Mouse (Mus musculus): ENCODE data around the gene Rps5. TPM values are rescaled to one million over a fixed set of nuclear protein-coding genes. Genes with fewer than 3 reads are reported as not detected.

Rps5 gene
- polyA plus RNA-seq, 2 experiments: 863 to 1,715 TPM

GRCm38 (mm10) chr7:12957511-12957910 lies 35.4 kb downstream of the Rps5 start:
- ATAC-seq (ENCODE audit: insufficient read depth) (no peak), DNase-seq (ENCODE audit: low read depth in 3 of 3, low spot score in 3 of 3) (no peak)
- H3K27ac ChIP-seq: no peak overlapping the region
- 55% methylated on average over 5 of the region's 5 CpGs for WGBS (ENCODE audit: insufficient replicate concordance)
- H3K4me2 ChIP-seq (ENCODE audit: low read depth): no peak overlapping the region
- TF ChIP-seq CTCF (IDR thresholded peaks at IDR 0.05; ENCODE audit: low read depth): no peak
- TF ChIP-seq EP300 (IDR thresholded peaks at IDR 0.05; ENCODE audit: low read depth): no peak
- no peaks in the 10 kb centered on the region for H3K9me3 ChIP-seq (ENCODE audit: control insufficient read depth, low read length)
- no peak overlapping the region for H3K9ac ChIP-seq (replicated peaks)
- peaks cover 0 to 4% of the 10 kb centered on the region in 2 experiments; a peak in 1 of 4 replicates for H3K4me1 ChIP-seq (replicated peaks; ENCODE audit: control insufficient read depth in 2 of 2, insufficient read depth in 2 of 2, low read length in 1 of 2)
- H3K27me3 ChIP-seq (ENCODE audit: control insufficient read depth, insufficient read depth, low read length): no peaks in the 10 kb centered on the region
- H3K4me3 ChIP-seq (ENCODE audit: insufficient read depth in 1 of 2, low read depth in 2 of 2, low read length in 2 of 2): no peak overlapping the region
- H3K36me3 ChIP-seq (replicated peaks; ENCODE audit: control insufficient read depth, insufficient read depth, low read depth): no peaks in the 10 kb centered on the region

DNA sequence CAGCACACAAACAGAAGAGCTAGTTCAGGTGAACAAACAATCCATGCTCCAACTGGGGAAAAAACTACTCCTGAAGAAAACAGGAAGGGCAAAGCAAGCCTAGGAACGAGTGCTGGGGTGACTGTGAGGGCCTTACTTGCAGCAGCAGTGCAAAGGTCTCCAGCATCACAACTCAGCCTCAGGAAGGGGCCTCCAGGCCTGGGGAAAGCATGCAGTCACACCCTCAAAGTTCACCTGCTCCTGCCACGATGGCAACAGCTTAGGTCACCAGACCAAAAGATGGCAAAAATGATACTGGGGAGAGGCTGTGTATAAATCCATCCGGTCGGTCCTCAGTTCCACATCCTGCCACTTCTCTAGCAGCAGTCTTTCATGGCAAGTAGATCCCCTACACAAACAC lies 36.9 kb downstream of the Rps5 start:
- whole genome bisulfite sequencing (ENCODE audit: insufficient replicate concordance): 57% methylated on average over 4 of the region's 4 CpGs
- peaks cover 0 to 4% of the 10 kb centered on the region in 2 experiments; a peak in 1 of 4 replicates for H3K4me1 ChIP-seq (replicated peaks; ENCODE audit: control insufficient read depth in 2 of 2, insufficient read depth in 2 of 2, low read length in 1 of 2)
- H3K4me2 ChIP-seq (ENCODE audit: low read depth): no peak overlapping the region
- no peak for TF ChIP-seq EP300 (IDR thresholded peaks at IDR 0.05; ENCODE audit: low read depth)
- no peak overlapping the region for H3K9ac ChIP-seq (replicated peaks)
- H3K4me3 ChIP-seq (ENCODE audit: insufficient read depth in 1 of 2, low read depth in 2 of 2, low read length in 2 of 2): no peak overlapping the region
- H3K36me3 ChIP-seq (replicated peaks; ENCODE audit: control insufficient read depth, insufficient read depth, low read depth): no peaks in the 10 kb centered on the region
- H3K27me3 ChIP-seq (ENCODE audit: control insufficient read depth, insufficient read depth, low read length): no peaks in the 10 kb centered on the region
- H3K27ac ChIP-seq: no peak overlapping the region
- no peaks in the 10 kb centered on the region for H3K9me3 ChIP-seq (ENCODE audit: control insufficient read depth, low read length)
- DNase-seq (ENCODE audit: low read depth in 3 of 3, low spot score in 3 of 3) (no peak), ATAC-seq (ENCODE audit: insufficient read depth) (no peak)

DNA sequence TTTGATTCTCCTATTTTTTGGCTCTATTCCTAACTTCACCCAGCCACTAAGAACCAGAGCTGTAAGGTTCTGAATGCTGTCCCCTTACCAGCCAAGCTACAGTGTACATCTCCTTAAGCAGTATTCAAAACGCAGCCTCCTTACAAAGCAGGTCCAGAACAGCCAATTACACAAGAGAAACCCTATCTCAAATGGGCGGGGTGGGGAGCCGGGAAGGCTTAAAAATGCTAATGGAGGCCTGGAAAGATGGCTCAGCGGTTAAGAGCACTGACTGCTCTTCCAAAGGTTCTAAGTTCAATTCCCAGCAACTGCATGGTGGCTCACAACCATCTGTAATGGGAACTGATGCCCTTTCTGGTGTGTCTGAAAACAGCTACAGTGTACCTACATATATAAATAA lies 37.6 kb downstream of the Rps5 start:
- Histone ChIP-seq H3K9ac (replicated peaks) (no peak overlapping the region), H3K9me3 (ENCODE audit: control insufficient read depth, low read length) (no peaks in the 10 kb centered on the region), H3K27ac (no peak overlapping the region), H3K4me3 (ENCODE audit: insufficient read depth in 1 of 2, low read depth in 2 of 2, low read length in 2 of 2) (no peak overlapping the region), H3K36me3 (replicated peaks; ENCODE audit: control insufficient read depth, insufficient read depth, low read depth) (no peaks in the 10 kb centered on the region), H3K4me2 (ENCODE audit: low read depth) (no peak overlapping the region), H3K4me1 (replicated peaks; ENCODE audit: control insufficient read depth in 2 of 2, insufficient read depth in 2 of 2, low read length in 1 of 2) (peaks cover 0 to 3% of the 10 kb centered on the region in 2 experiments; a peak in 1 of 4 replicates), H3K27me3 (ENCODE audit: control insufficient read depth, insufficient read depth, low read length) (no peaks in the 10 kb centered on the region)
- TF ChIP-seq EP300 (IDR thresholded peaks at IDR 0.05; ENCODE audit: low read depth) (no peak), CTCF (IDR thresholded peaks at IDR 0.05; ENCODE audit: low read depth) (no peak)
- ATAC-seq (ENCODE audit: insufficient read depth) (no peak), DNase-seq (ENCODE audit: low read depth in 3 of 3, low spot score in 3 of 3) (no peak)
- WGBS (ENCODE audit: insufficient replicate concordance): 35% methylated on average over 4 of the region's 4 CpGs

GRCm38 (mm10) chr7:12961511-12962141 lies 39.5 kb downstream of the Rps5 start:
- TF ChIP-seq CTCF (IDR thresholded peaks at IDR 0.05; ENCODE audit: low read depth) (no peak), EP300 (IDR thresholded peaks at IDR 0.05; ENCODE audit: low read depth) (no peak)
- H3K27ac ChIP-seq: peak overlapping the region; percentile 62
- H3K4me1 ChIP-seq (replicated peaks; ENCODE audit: control insufficient read depth in 2 of 2, insufficient read depth in 2 of 2, low read length in 1 of 2): peaks cover 7 to 11% of the 10 kb centered on the region in 2 experiments
- no peaks in the 10 kb centered on the region for H3K9me3 ChIP-seq (ENCODE audit: control insufficient read depth, low read length)
- H3K9ac ChIP-seq (replicated peaks): peak overlapping the region; percentile 73
- peak overlapping the region; percentile 57 to 97 for H3K4me3 ChIP-seq (ENCODE audit: insufficient read depth in 1 of 2, low read depth in 2 of 2, low read length in 2 of 2)
- ATAC-seq (ENCODE audit: insufficient read depth): peak; percentile 35
- no peaks in the 10 kb centered on the region for H3K36me3 ChIP-seq (replicated peaks; ENCODE audit: control insufficient read depth, insufficient read depth, low read depth)
- WGBS (ENCODE audit: insufficient replicate concordance): 2% methylated on average over 29 of the region's 29 CpGs
- DNase-seq (ENCODE audit: low read depth in 3 of 3, low spot score in 3 of 3): peak; percentile 47 to 64 (median 54)
- peak overlapping the region; percentile 69 for H3K4me2 ChIP-seq (ENCODE audit: low read depth)
- H3K27me3 ChIP-seq (ENCODE audit: control insufficient read depth, insufficient read depth, low read length): no peaks in the 10 kb centered on the region

- Histone ChIP-seq H3K36me3 (replicated peaks; ENCODE audit: control insufficient read depth, insufficient read depth, low read depth) (peaks cover 8% of the 10 kb centered on the region), H3K4me2 (ENCODE audit: low read depth) (peak within 1 kb of the TSS; percentile 98), H3K9me3 (ENCODE audit: control insufficient read depth, low read length) (no peaks in the 10 kb centered on the region), H3K9ac (replicated peaks) (peak within 1 kb of the TSS; percentile 90), H3K4me1 (replicated peaks; ENCODE audit: control insufficient read depth in 2 of 2, insufficient read depth in 2 of 2, low read length in 1 of 2) (peaks cover 16 to 18% of the 10 kb centered on the region in 2 experiments), H3K27ac (peak within 1 kb of the TSS; percentile 88), H3K4me3 (ENCODE audit: insufficient read depth in 1 of 2, low read depth in 2 of 2, low read length in 2 of 2) (peak within 1 kb of the TSS; percentile 94 to 96), H3K27me3 (ENCODE audit: control insufficient read depth, insufficient read depth, low read length) (no peaks in the 10 kb centered on the region)
- under 1% methylated on average over 23 of the region's 23 CpGs for WGBS (ENCODE audit: insufficient replicate concordance)
- TF ChIP-seq CTCF (IDR thresholded peaks at IDR 0.05; ENCODE audit: low read depth) (no peak), EP300 (IDR thresholded peaks at IDR 0.05; ENCODE audit: low read depth) (no peak)
- peak; percentile 93 for ATAC-seq (ENCODE audit: insufficient read depth)
- peak; percentile 79 to 82 (median 81) for DNase-seq (ENCODE audit: low read depth in 3 of 3, low spot score in 3 of 3)
These were observed 43.6 kb downstream of the Rps5 start, which contains the start of gene Zfp324 for GRCm38 (mm10) chr7:12965678-12966091. TSS of gene Zfp324 (plus strand) at chr7:12965838.

All from liver, embryonic 14.5 days (tissue).